Mouse (Mus musculus) cerebellum, postnatal 4 days (tissue): ENCODE data around the gene Rplp0.

ENCODE experiments used
- DNase-seq, 2 experiments: peaks; one replicate each; pipeline ENCODE4 v3.0.0; 2022; ENCODE audit warnings: low spot score in 2 of 2, mixed read lengths in 1 of 2

The Rplp0 gene

GRCm38 (mm10) chr5:115526456-115527202, 32.6 kb upstream of the Rplp0 start:
- no peak for DNase-seq

GRCm38 (mm10) chr5:115528128-115528527, 31.1 kb upstream of the Rplp0 start:
- DNase-seq: no peak

GRCm38 (mm10) chr5:115529364-115529741, 29.9 kb upstream of the Rplp0 start:
- DNase-seq: no peak

GRCm38 (mm10) chr5:115529742-115530446, 29.4 kb upstream of the Rplp0 start:
- DNase-seq: no peak

GRCm38 (mm10) chr5:115530447-115530809, 28.8 kb upstream of the Rplp0 start:
- peak in 1 of 2 experiments; percentile 31 for DNase-seq

- peak in 1 of 2 experiments; percentile 57 for DNase-seq
Measured at GRCm38 (mm10) chr5:115531671-115532270, 27.5 kb upstream of the Rplp0 start.

- DNase-seq: no peak
Measured at GRCm38 (mm10) chr5:115534290-115534731, 25.0 kb upstream of the Rplp0 start.

- no peak for DNase-seq
Measured at GRCm38 (mm10) chr5:115534856-115535255, 24.4 kb upstream of the Rplp0 start.

- DNase-seq: no peak
Measured at GRCm38 (mm10) chr5:115535635-115536034, 23.6 kb upstream of the Rplp0 start.

- DNase-seq: no peak
Measured at GRCm38 (mm10) chr5:115538017-115538692, 21.1 kb upstream of the Rplp0 start.

- DNase-seq: peak; percentile 93 to 95
Measured at GRCm38 (mm10) chr5:115538693-115539043, 20.6 kb upstream of the Rplp0 start.

- no peak for DNase-seq
Measured at GRCm38 (mm10) chr5:115542635-115543384, 16.5 kb upstream of the Rplp0 start.

- peak in 1 of 2 experiments; percentile 62 for DNase-seq
Measured at GRCm38 (mm10) chr5:115543509-115544253, 15.6 kb upstream of the Rplp0 start.

GRCm38 (mm10) chr5:115544655-115545185, 14.5 kb upstream of the Rplp0 start:
- no peak for DNase-seq

- DNase-seq: no peak
Measured at GRCm38 (mm10) chr5:115545636-115546035, 13.6 kb upstream of the Rplp0 start.

GRCm38 (mm10) chr5:115546536-115546935, 12.7 kb upstream of the Rplp0 start:
- DNase-seq: no peak

- no peak for DNase-seq
Measured at GRCm38 (mm10) chr5:115547014-115547413, 12.3 kb upstream of the Rplp0 start.

- DNase-seq: no peak
Measured at GRCm38 (mm10) chr5:115547421-115547820, 11.8 kb upstream of the Rplp0 start.

GRCm38 (mm10) chr5:115548501-115549285, 10.6 kb upstream of the Rplp0 start:
- DNase-seq: no peak
